Mouse (Mus musculus) spleen, adult 2 months (tissue): ENCODE data around the gene Cxcr5.

Experiments used
- CTCF ChIP-seq: fragments of 200-500 bp; IDR thresholded peaks from 2 replicates; pipeline ENCODE4 v1.5.1; 2011; ENCODE audit warnings: mild to moderate bottlenecking, inconsistent platforms; ENCODE audit not compliant: insufficient read depth, insufficient read length, insufficient replicate concordance; ENCODE audit errors: extremely low read depth
- POLR2A ChIP-seq: fragments of 200-500 bp; IDR thresholded peaks from 2 replicates; pipeline ENCODE4 v1.6.1; 2011; ENCODE audit warnings: low read depth, low read length, inconsistent platforms

DNA sequence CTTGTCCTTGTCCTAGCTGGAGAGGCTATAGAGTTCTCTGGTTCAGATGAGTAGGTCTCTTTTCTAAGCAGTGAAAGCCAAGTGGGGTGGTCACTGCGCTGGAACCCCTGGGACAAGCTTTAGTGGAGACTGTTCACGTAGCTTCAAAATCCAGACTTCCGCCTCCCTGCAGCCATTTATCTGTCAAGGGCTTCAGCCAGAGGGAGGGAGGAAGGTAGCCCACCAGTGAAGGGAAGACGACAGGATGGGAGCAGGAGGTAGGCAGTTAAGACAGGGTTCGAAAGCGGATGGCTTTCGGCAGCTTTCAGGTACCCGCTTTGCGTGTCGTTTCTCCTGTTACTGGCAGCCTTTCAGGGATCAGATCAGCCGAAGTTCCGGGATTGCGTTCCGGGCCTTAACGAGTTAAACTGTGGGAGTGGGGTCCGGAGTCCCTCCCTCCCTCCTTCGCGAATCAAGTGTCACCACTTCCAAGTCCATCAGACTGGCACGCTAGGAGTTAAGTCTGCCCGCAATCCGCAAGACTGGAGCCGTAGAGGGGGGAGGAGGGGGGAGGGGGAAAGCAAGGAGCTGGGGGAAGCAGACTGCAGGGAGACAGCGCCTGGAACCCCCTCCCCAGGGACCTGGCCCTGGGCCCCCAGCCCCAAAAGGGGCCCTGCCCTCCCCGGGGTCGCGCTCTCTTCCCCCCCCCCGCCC is 83.3 kb downstream of the Cxcr5 start:
- TF ChIP-seq CTCF = no peak
- TF ChIP-seq POLR2A = no peak
